Mouse (Mus musculus): ENCODE results near the gene Efcab11.
A peak's percentile ranks its signal among the peaks of the same experiment; 100 is the strongest.

Gene Efcab11

GRCm38 (mm10) chr12:99681681-99682080 lies 202.6 kb downstream of the Efcab11 start:
- DNase-seq (ENCODE audit: low spot score in 2 of 2) = no peak

- DNase-seq (ENCODE audit: low spot score in 2 of 2) = peak in 1 of 2 experiments; percentile 9
These were observed 212.4 kb downstream of the Efcab11 start for GRCm38 (mm10) chr12:99671866-99672191.

GRCm38 (mm10) chr12:99671162-99671865 lies 212.9 kb downstream of the Efcab11 start:
- DNase-seq (ENCODE audit: low spot score in 2 of 2) = peak in 1 of 2 experiments; percentile 16

- no peak for DNase-seq (ENCODE audit: low spot score in 2 of 2)
These were observed 213.5 kb downstream of the Efcab11 start for GRCm38 (mm10) chr12:99670762-99671152.

- DNase-seq (ENCODE audit: low spot score in 2 of 2) = peak in 1 of 2 experiments; percentile 15
These were observed 214.1 kb downstream of the Efcab11 start for GRCm38 (mm10) chr12:99669976-99670761.

- DNase-seq (ENCODE audit: low spot score in 2 of 2) = no peak
These were observed 229.0 kb downstream of the Efcab11 start for GRCm38 (mm10) chr12:99654991-99655880.

GRCm38 (mm10) chr12:99652459-99652858 lies 231.8 kb downstream of the Efcab11 start:
- no peak for DNase-seq (ENCODE audit: low spot score in 2 of 2)

GRCm38 (mm10) chr12:99649732-99650131 lies 234.5 kb downstream of the Efcab11 start:
- no peak for DNase-seq (ENCODE audit: low spot score in 2 of 2)

- DNase-seq (ENCODE audit: low spot score in 2 of 2) = no peak
These were observed 235.5 kb downstream of the Efcab11 start for GRCm38 (mm10) chr12:99648781-99649180.

- no peak for DNase-seq (ENCODE audit: low spot score in 2 of 2)
These were observed 237.5 kb downstream of the Efcab11 start for GRCm38 (mm10) chr12:99646556-99647354.

- peak in 1 of 2 experiments; percentile 63 for DNase-seq (ENCODE audit: low spot score in 2 of 2)
These were observed 238.8 kb downstream of the Efcab11 start for GRCm38 (mm10) chr12:99645418-99645817.

- DNase-seq (ENCODE audit: low spot score in 2 of 2) = no peak
These were observed 239.3 kb downstream of the Efcab11 start for GRCm38 (mm10) chr12:99644966-99645365.

Data from left cerebral cortex, adult 9 months (tissue).